Mouse (Mus musculus) stomach, postnatal 0 days (tissue): ENCODE measurements around the gene Ttc16. TPM values are rescaled to one million over a fixed set of nuclear protein-coding genes. Genes with fewer than 3 reads are reported as not detected.

Source experiments
- ATAC-seq: fragments of 200-750 bp; cut with Nextera tagmentation; 2 replicates; pipeline ENCODE4 v1.8.0; 2017; ENCODE audit not compliant: low FRiP score, low TSS enrichment
- DNase-seq: peaks from one replicate; pipeline ENCODE4 v3.0.0-alpha.2; 2016; ENCODE audit warnings: low spot score
- H3K27ac ChIP-seq: fragments of 300-500 bp; sonication (generic); replicated peaks from 2 replicates; pipeline ENCODE4 v1.5.1; 2014; ENCODE audit warnings: mild to moderate bottlenecking, control low read depth
- H3K27me3 ChIP-seq: fragments of 300-500 bp; sonication (generic); 2 replicates; pipeline ENCODE4 v1.6.1; 2014; ENCODE audit warnings: low read length; ENCODE audit not compliant: control insufficient read depth, insufficient read depth
- H3K36me3 ChIP-seq: fragments of 300-500 bp; sonication (generic); 2 replicates; pipeline ENCODE4 v1.6.1; 2014; ENCODE audit warnings: low read length, mixed read lengths; ENCODE audit not compliant: control insufficient read depth, insufficient read depth
- H3K4me1 ChIP-seq: fragments of 300-500 bp; sonication (generic); replicated peaks from 2 replicates; pipeline ENCODE4 v1.6.1; 2014; ENCODE audit warnings: antibody characterized with exemption; ENCODE audit not compliant: control insufficient read depth, insufficient read depth
- H3K4me2 ChIP-seq: fragments of 300-500 bp; sonication (generic); replicated peaks from 2 replicates; pipeline ENCODE4 v1.6.1; 2014; ENCODE audit warnings: low read depth, mild to moderate bottlenecking, control low read depth, moderate library complexity
- H3K4me3 ChIP-seq: fragments of 300-500 bp; sonication (generic); 2 replicates; pipeline ENCODE4 v1.5.1; 2014; ENCODE audit warnings: low read depth, low read length, control low read depth
- H3K9ac ChIP-seq: fragments of 300-500 bp; sonication (generic); 2 replicates; pipeline ENCODE4 v1.6.1; 2014; ENCODE audit warnings: mild to moderate bottlenecking, low read length, control low read depth, mixed read lengths
- H3K9me3 ChIP-seq: fragments of 300-500 bp; sonication (generic); 2 replicates; pipeline ENCODE4 v1.6.1; 2016; ENCODE audit warnings: low read length; ENCODE audit not compliant: control insufficient read depth
- CTCF ChIP-seq: IDR thresholded peaks from 2 replicates; pipeline ENCODE4 v1.5.1; 2016; ENCODE audit warnings: antibody characterized with exemption, low read depth, mild to moderate bottlenecking, moderate library complexity
- EP300 ChIP-seq: optimal IDR thresholded peaks from 2 replicates; pipeline ENCODE3; 2016; ENCODE audit warnings: antibody characterized with exemption
- WGBS: fragments of 180-500 bp; shearing (Covaris S2); extraction: QIAGEN DNeasy Blood & Tissue Kit; methylation state at CpG from one replicate; pipeline ENCODE4 v1.1.7; 2014; 5-methylcytosine and 5-hydroxymethylcytosine counted together
- polyA plus RNA-seq: library from polyadenylated mRNA; unstranded; fragments of >200 nt; fragmentation: Nextera tagmentation; extraction: Ambion mirVana; gene quantifications from 2 replicates; pipeline ENCODE4 v1.2.1, GENCODE M21; 2015

Ttc16 gene
- polyA plus RNA-seq, 1 experiment from 2014 or later: 0.06 TPM

GRCm38 (mm10) chr2:32737008-32737407 is 38.4 kb downstream of the Ttc16 start:
- Histone ChIP-seq H3K27me3 (peaks cover 3% of the 10 kb centered on the region; the same call in 1 of the 2 replicates), H3K36me3 (no peaks in the 10 kb centered on the region), H3K9me3 (no peaks in the 10 kb centered on the region), H3K9ac (no peak overlapping the region), H3K4me2 (no peak overlapping the region), H3K27ac (no peak overlapping the region), H3K4me1 (peaks cover 6% of the 10 kb centered on the region; the same call in 1 of the 2 replicates), H3K4me3 (no peak overlapping the region)
- no peak for TF ChIP-seq CTCF
- no peak for TF ChIP-seq EP300
- no peak for ATAC-seq
- 52% methylated on average over 6 of the region's 6 CpGs for WGBS
- DNase-seq: no peak

GRCm38 (mm10) chr2:32736306-32736829 is 39.1 kb downstream of the Ttc16 start:
- TF ChIP-seq CTCF (no peak), EP300 (no peak)
- no peaks in the 10 kb centered on the region for H3K27me3 ChIP-seq
- H3K4me1 ChIP-seq: peaks cover 5% of the 10 kb centered on the region; the same call in 1 of the 2 replicates
- no peak overlapping the region for H3K4me3 ChIP-seq
- DNase-seq (no peak), ATAC-seq (peak; percentile 45; the same call in 1 of the 2 replicates)
- no peaks in the 10 kb centered on the region for H3K36me3 ChIP-seq
- no peak overlapping the region for H3K27ac ChIP-seq
- no peaks in the 10 kb centered on the region for H3K9me3 ChIP-seq
- H3K9ac ChIP-seq: no peak overlapping the region
- 56% methylated on average over 3 of the region's 3 CpGs for WGBS
- H3K4me2 ChIP-seq: no peak overlapping the region

GRCm38 (mm10) chr2:32734933-32735332 is 40.5 kb downstream of the Ttc16 start:
- ATAC-seq (no peak), DNase-seq (no peak)
- no peaks in the 10 kb centered on the region for H3K36me3 ChIP-seq
- TF ChIP-seq CTCF (no peak), EP300 (no peak)
- no peak overlapping the region for H3K4me3 ChIP-seq
- whole genome bisulfite sequencing: 59% methylated on average over 4 of the region's 4 CpGs
- no peaks in the 10 kb centered on the region for H3K4me1 ChIP-seq
- no peaks in the 10 kb centered on the region for H3K27me3 ChIP-seq
- no peaks in the 10 kb centered on the region for H3K9me3 ChIP-seq
- H3K27ac ChIP-seq: no peak overlapping the region
- H3K4me2 ChIP-seq: no peak overlapping the region
- no peak overlapping the region for H3K9ac ChIP-seq

DNA sequence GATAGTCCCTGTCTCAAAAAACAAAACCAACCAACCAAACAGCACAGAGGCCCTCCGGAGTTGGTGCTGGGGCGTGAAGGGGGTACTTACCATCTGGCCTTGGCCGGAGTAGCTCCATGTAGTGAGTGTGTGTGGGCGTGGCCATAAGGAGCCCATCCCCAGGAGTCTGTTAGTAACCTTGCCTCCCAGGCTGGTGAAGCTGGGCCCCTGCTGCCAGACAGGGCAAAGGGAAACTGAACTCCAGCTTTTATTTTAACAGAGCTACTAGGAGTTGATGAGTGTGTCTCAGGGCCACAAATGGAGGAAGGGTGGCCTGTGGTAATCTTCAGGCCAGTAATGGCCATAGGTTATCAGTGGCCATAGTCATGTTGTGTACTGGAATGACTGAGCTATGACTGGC is 41.0 kb downstream of the Ttc16 start:
- no peak overlapping the region for H3K4me3 ChIP-seq
- TF ChIP-seq EP300 (no peak), CTCF (no peak)
- H3K4me1 ChIP-seq: no peaks in the 10 kb centered on the region
- peak overlapping the region; percentile 40 for H3K27ac ChIP-seq
- H3K9me3 ChIP-seq: no peaks in the 10 kb centered on the region
- ATAC-seq (no peak), DNase-seq (no peak)
- WGBS: 55% methylated on average over 4 of the region's 4 CpGs
- no peak overlapping the region for H3K4me2 ChIP-seq
- no peak overlapping the region for H3K9ac ChIP-seq
- H3K27me3 ChIP-seq: no peaks in the 10 kb centered on the region
- H3K36me3 ChIP-seq: no peaks in the 10 kb centered on the region

- Histone ChIP-seq H3K9ac (no peak overlapping the region), H3K27me3 (no peaks in the 10 kb centered on the region), H3K4me3 (no peak overlapping the region), H3K27ac (no peak overlapping the region; the same call in 1 of the 2 replicates), H3K4me2 (no peak overlapping the region), H3K4me1 (no peaks in the 10 kb centered on the region), H3K9me3 (no peaks in the 10 kb centered on the region), H3K36me3 (no peaks in the 10 kb centered on the region)
- ATAC-seq (no peak), DNase-seq (no peak)
- WGBS: 74% methylated on average over 6 of the region's 6 CpGs
- TF ChIP-seq CTCF (no peak), EP300 (no peak)
These were observed 42.7 kb downstream of the Ttc16 start for GRCm38 (mm10) chr2:32732695-32733094.

- WGBS: 48% methylated on average over 4 of the region's 4 CpGs
- TF ChIP-seq EP300: no peak
- TF ChIP-seq CTCF: no peak
- H3K27me3 ChIP-seq: no peaks in the 10 kb centered on the region
- no peak overlapping the region for H3K4me2 ChIP-seq
- peak overlapping the region; percentile 40; the same call in 1 of the 2 replicates for H3K27ac ChIP-seq
- DNase-seq (no peak), ATAC-seq (no peak)
- no peaks in the 10 kb centered on the region for H3K4me1 ChIP-seq
- H3K36me3 ChIP-seq: no peaks in the 10 kb centered on the region
- H3K9me3 ChIP-seq: no peaks in the 10 kb centered on the region
- no peak overlapping the region for H3K9ac ChIP-seq
- no peak overlapping the region for H3K4me3 ChIP-seq
These were observed 43.5 kb downstream of the Ttc16 start for GRCm38 (mm10) chr2:32731911-32732310.
